Mouse (Mus musculus) testis, adult 2 months (tissue): Measurements from ENCODE around the gene Abtb1. TPM values are rescaled to one million over a fixed set of nuclear protein-coding genes. Genes with fewer than 3 reads are reported as not detected.

Experiments used
- H3K27ac ChIP-seq: fragments of 200-500 bp; 2 replicates; pipeline ENCODE4 v1.5.1; 2012; ENCODE audit warnings: low read depth, low read length; ENCODE audit not compliant: control insufficient read depth, insufficient read depth
- H3K27me3 ChIP-seq: fragments of 200-500 bp; 2 replicates; pipeline ENCODE4 v1.6.1; 2012; ENCODE audit warnings: mild to moderate bottlenecking, low read length, moderate library complexity; ENCODE audit not compliant: control insufficient read depth, insufficient read depth
- H3K36me3 ChIP-seq: fragments of 200-500 bp; 2 replicates; pipeline ENCODE4 v1.6.1; 2012; ENCODE audit warnings: mild to moderate bottlenecking, low read length; ENCODE audit not compliant: control insufficient read depth, insufficient read depth
- H3K4me1 ChIP-seq: fragments of 200-500 bp; 2 replicates; pipeline ENCODE4 v1.6.1; 2012; ENCODE audit warnings: low read length; ENCODE audit not compliant: control insufficient read depth, insufficient read depth
- H3K4me3 ChIP-seq: fragments of 200-500 bp; 2 replicates; pipeline ENCODE4 v1.5.1; 2012; ENCODE audit warnings: low read depth, mild to moderate bottlenecking, low read length, moderate library complexity, mixed read lengths; ENCODE audit not compliant: control insufficient read depth
- CTCF ChIP-seq: fragments of 200-500 bp; IDR thresholded peaks from 2 replicates; pipeline ENCODE4 v1.5.1; 2012; ENCODE audit warnings: low read depth, mild to moderate bottlenecking, inconsistent platforms, low read length, moderate library complexity; ENCODE audit not compliant: control insufficient read depth, insufficient read depth, insufficient replicate concordance
- POLR2A ChIP-seq: fragments of 200-500 bp; IDR thresholded peaks from 2 replicates; pipeline ENCODE4 v1.6.1; 2012; ENCODE audit warnings: low read depth, mild to moderate bottlenecking, inconsistent platforms, low read length, moderate library complexity; ENCODE audit not compliant: control insufficient read depth
- polyA plus RNA-seq: library from polyadenylated mRNA; depleted of rRNA; stranded (reverse); fragments of >200 nt; gene quantifications from 2 replicates; pipeline ENCODE4 v1.2.3, GENCODE M21; 2012

Abtb1 gene
- polyA plus RNA-seq, 1 experiment = 46.5 TPM

- no peaks in the 10 kb centered on the region for H3K36me3 ChIP-seq
- H3K4me1 ChIP-seq = peaks cover 21% of the 10 kb centered on the region
Observed at GRCm38 (mm10) chr6:88842731-88843151, 957 bp upstream of the Abtb1 start.

GRCm38 (mm10) chr6:88841514-88841780, 337 bp downstream of the Abtb1 start:
- no peaks in the 10 kb centered on the region for H3K27me3 ChIP-seq
- no peak for TF ChIP-seq POLR2A
- TF ChIP-seq CTCF = no peak
- peaks cover 21% of the 10 kb centered on the region for H3K4me1 ChIP-seq
- peak overlapping the region; percentile 79 for H3K27ac ChIP-seq
- no peaks in the 10 kb centered on the region for H3K36me3 ChIP-seq
- H3K4me3 ChIP-seq = peak overlapping the region; percentile 90

More at GRCm38 (mm10) chr6:88842731-88843151, 957 bp upstream of the Abtb1 start:
- Histone ChIP-seq H3K4me3 (peak overlapping the region; percentile 90), H3K27ac (peak overlapping the region; percentile 79), H3K27me3 (no peaks in the 10 kb centered on the region)
- TF ChIP-seq POLR2A (no peak), CTCF (no peak)

- Histone ChIP-seq H3K4me1 (peaks cover 21% of the 10 kb centered on the region), H3K36me3 (no peaks in the 10 kb centered on the region), H3K27ac (peak overlapping the region; percentile 79), H3K27me3 (no peaks in the 10 kb centered on the region), H3K4me3 (peak overlapping the region; percentile 90)
- TF ChIP-seq CTCF (no peak), POLR2A (no peak)
Observed at GRCm38 (mm10) chr6:88840791-88841513, 832 bp downstream of the Abtb1 start.

- Histone ChIP-seq H3K4me1 (peaks cover 21% of the 10 kb centered on the region), H3K36me3 (no peaks in the 10 kb centered on the region), H3K27me3 (no peaks in the 10 kb centered on the region), H3K27ac (no peak overlapping the region), H3K4me3 (peak overlapping the region; percentile 90; the same call in 1 of the 2 replicates)
- TF ChIP-seq POLR2A = no peak
- no peak for TF ChIP-seq CTCF
Observed at GRCm38 (mm10) chr6:88840211-88840610, 1.6 kb downstream of the Abtb1 start.

- H3K36me3 ChIP-seq = no peaks in the 10 kb centered on the region
- no peak overlapping the region for H3K27ac ChIP-seq
- no peaks in the 10 kb centered on the region for H3K27me3 ChIP-seq
- peaks cover 21% of the 10 kb centered on the region for H3K4me1 ChIP-seq
- no peak overlapping the region for H3K4me3 ChIP-seq
- no peak for TF ChIP-seq CTCF
- TF ChIP-seq POLR2A = no peak
Observed at GRCm38 (mm10) chr6:88839135-88839970, 2.4 kb downstream of the Abtb1 start.

GRCm38 (mm10) chr6:88838613-88839012, 3.2 kb downstream of the Abtb1 start:
- no peaks in the 10 kb centered on the region for H3K27me3 ChIP-seq
- H3K4me1 ChIP-seq = peaks cover 20% of the 10 kb centered on the region
- no peak overlapping the region for H3K4me3 ChIP-seq
- no peak overlapping the region for H3K27ac ChIP-seq
- no peak for TF ChIP-seq CTCF
- no peak for TF ChIP-seq POLR2A
- H3K36me3 ChIP-seq = no peaks in the 10 kb centered on the region

- Histone ChIP-seq H3K27me3 (no peaks in the 10 kb centered on the region), H3K36me3 (no peaks in the 10 kb centered on the region), H3K27ac (no peak overlapping the region), H3K4me1 (peaks cover 13% of the 10 kb centered on the region), H3K4me3 (no peak overlapping the region)
- TF ChIP-seq POLR2A (no peak), CTCF (no peak)
Observed at GRCm38 (mm10) chr6:88837999-88838398, 3.8 kb downstream of the Abtb1 start.
